Mouse (Mus musculus): Measurements from ENCODE around the gene Snrnp200. TPM values are rescaled to one million over a fixed set of nuclear protein-coding genes. Genes with fewer than 3 reads are reported as not detected.

The Snrnp200 gene
- polyA plus RNA-seq, 1 experiment from 2014 or later, result 48.1 TPM

Other genes with a start within 250 kb of the Snrnp200 start
- gene Ap4e1, start 199.7 kb upstream of the Snrnp200 start, polyA plus RNA-seq (2015; fragmentation: Nextera tagmentation; extraction: Ambion mirVana), result 9.9 and 12.7 TPM in 2 replicates
- gene Blvra, start 137.7 kb upstream of the Snrnp200 start, polyA plus RNA-seq (2015; fragmentation: Nextera tagmentation; extraction: Ambion mirVana), result 52.3 and 52.4 TPM in 2 replicates
- 66.1 and 71.3 TPM in 2 replicates for gene Ncaph, start 74.4 kb upstream of the Snrnp200 start, polyA plus RNA-seq (2015; fragmentation: Nextera tagmentation; extraction: Ambion mirVana)
- 28.0 and 29.7 TPM in 2 replicates for gene Itpripl1, start 64.9 kb upstream of the Snrnp200 start, polyA plus RNA-seq (2015; fragmentation: Nextera tagmentation; extraction: Ambion mirVana)
- gene 1810024B03Rik, start 106 bp upstream of the Snrnp200 start, polyA plus RNA-seq (2015; fragmentation: Nextera tagmentation; extraction: Ambion mirVana), result 1.8 and 2.3 TPM in 2 replicates
- 58.3 and 58.7 TPM in 2 replicates for gene Ciao1, start 39.4 kb downstream of the Snrnp200 start, polyA plus RNA-seq (2015; fragmentation: Nextera tagmentation; extraction: Ambion mirVana)
- 24.5 and 25.0 TPM in 2 replicates for gene Tmem127, start 39.5 kb downstream of the Snrnp200 start, polyA plus RNA-seq (2015; fragmentation: Nextera tagmentation; extraction: Ambion mirVana)
- 58.8 and 59.4 TPM in 2 replicates for gene Stard7, start 61.8 kb downstream of the Snrnp200 start, polyA plus RNA-seq (2015; fragmentation: Nextera tagmentation; extraction: Ambion mirVana)
- gene Dusp2, start 127.8 kb downstream of the Snrnp200 start, polyA plus RNA-seq (2015; fragmentation: Nextera tagmentation; extraction: Ambion mirVana), result 2.5 and 2.9 TPM in 2 replicates
- not detected in 2 replicates for gene Astl, start 130.3 kb downstream of the Snrnp200 start, polyA plus RNA-seq (2015; fragmentation: Nextera tagmentation; extraction: Ambion mirVana)
- gene Adra2b, start 154.8 kb downstream of the Snrnp200 start, polyA plus RNA-seq (2015; fragmentation: Nextera tagmentation; extraction: Ambion mirVana), result 2.4 and 3.6 TPM in 2 replicates
- 0.28 and 0.36 TPM in 2 replicates for gene Gpat2, start 216.8 kb downstream of the Snrnp200 start, polyA plus RNA-seq (2015; fragmentation: Nextera tagmentation; extraction: Ambion mirVana)
- 25.6 and 27.8 TPM in 2 replicates for gene Fahd2a, start 236.2 kb downstream of the Snrnp200 start, polyA plus RNA-seq (2015; fragmentation: Nextera tagmentation; extraction: Ambion mirVana)

Data from stomach, embryonic 16.5 days (tissue).